Mouse (Mus musculus): ENCODE measurements around the gene Nfxl1. TPM values are rescaled to one million over a fixed set of nuclear protein-coding genes. Genes with fewer than 3 reads are reported as not detected.
A peak's percentile ranks its signal among the peaks of the same experiment; 100 is the strongest.
"Not testable (repeated sequence)": the region's sequence is repeated elsewhere in the genome, so short reads cannot be mapped to it uniquely, and the experiment has no call there.

The Nfxl1 gene
- 9.6 and 11.3 TPM in 2 replicates for polyA plus RNA-seq (2015; fragmentation: Nextera tagmentation; extraction: Ambion mirVana)

GRCm38 (mm10) chr5:72559544-72560049 lies at the start of gene Nfxl1:
Gene Nfxl1, minus strand, starts transcription at chr5:72559684.
- Histone ChIP-seq H3K27ac (ENCODE audit: low read length) (peak within 1 kb of the TSS; percentile 82), H3K36me3 (ENCODE audit: control insufficient read depth, insufficient read depth, low read length) (0 out of 2 replicates have a peak, but pooled peaks cover 3% of the 10 kb centered on the region), H3K4me3 (ENCODE audit: low read length) (peak within 1 kb of the TSS; percentile 98), H3K9ac (ENCODE audit: low read depth, low read length) (peak within 1 kb of the TSS; percentile 95), H3K27me3 (replicated peaks; ENCODE audit: control insufficient read depth, insufficient read depth, low read length) (no peaks in the 10 kb centered on the region), H3K9me3 (ENCODE audit: control insufficient read depth, low read length) (no peaks in the 10 kb centered on the region), H3K4me2 (ENCODE audit: low read depth, low read length) (peak within 1 kb of the TSS; percentile 83), H3K4me1 (ENCODE audit: control insufficient read depth, insufficient read depth, low read length) (peaks cover 5% of the 10 kb centered on the region)
- under 1% methylated on average over 40 of the region's 42 CpGs for WGBS
- ATAC-seq = peak; percentile 97

GRCm38 (mm10) chr5:72603138-72603537 lies 43.7 kb upstream of the Nfxl1 start:
- H3K9ac ChIP-seq (ENCODE audit: low read depth, low read length) = no peak overlapping the region
- H3K4me1 ChIP-seq (ENCODE audit: control insufficient read depth, insufficient read depth, low read length) = no peaks in the 10 kb centered on the region
- H3K4me3 ChIP-seq (ENCODE audit: low read length) = no peak overlapping the region
- H3K27me3 ChIP-seq (replicated peaks; ENCODE audit: control insufficient read depth, insufficient read depth, low read length) = no peaks in the 10 kb centered on the region
- peak; percentile 69 for ATAC-seq
- WGBS = 65% methylated on average over 4 of the region's 4 CpGs
- H3K9me3 ChIP-seq (ENCODE audit: control insufficient read depth, low read length) = no peaks in the 10 kb centered on the region
- no peak overlapping the region for H3K27ac ChIP-seq (ENCODE audit: low read length)
- no peaks in the 10 kb centered on the region for H3K36me3 ChIP-seq (ENCODE audit: control insufficient read depth, insufficient read depth, low read length)
- no peak overlapping the region for H3K4me2 ChIP-seq (ENCODE audit: low read depth, low read length)

- no peak overlapping the region for H3K9ac ChIP-seq (ENCODE audit: low read depth, low read length)
- H3K36me3 ChIP-seq (ENCODE audit: control insufficient read depth, insufficient read depth, low read length) = no peaks in the 10 kb centered on the region
- H3K4me1 ChIP-seq (ENCODE audit: control insufficient read depth, insufficient read depth, low read length) = no peaks in the 10 kb centered on the region
- no peak overlapping the region for H3K4me3 ChIP-seq (ENCODE audit: low read length)
- H3K9me3 ChIP-seq (ENCODE audit: control insufficient read depth, low read length) = no peaks in the 10 kb centered on the region
- H3K4me2 ChIP-seq (ENCODE audit: low read depth, low read length) = no peak overlapping the region
- 23% methylated on average over 5 of the region's 5 CpGs for WGBS
- H3K27ac ChIP-seq (ENCODE audit: low read length) = no peak overlapping the region
- H3K27me3 ChIP-seq (replicated peaks; ENCODE audit: control insufficient read depth, insufficient read depth, low read length) = no peaks in the 10 kb centered on the region
- peak; percentile 61 for ATAC-seq
Observed at GRCm38 (mm10) chr5:72601006-72601405, 41.5 kb upstream of the Nfxl1 start.

GRCm38 (mm10) chr5:72587192-72587681 lies 27.8 kb upstream of the Nfxl1 start, which contains the start of gene Gm5868:
Gene Gm5868, minus strand, starts transcription at chr5:72587551.
- H3K36me3 ChIP-seq (ENCODE audit: control insufficient read depth, insufficient read depth, low read length) = no peaks in the 10 kb centered on the region
- peaks cover 5% of the 10 kb centered on the region; the same call in 1 of the 2 replicates for H3K4me1 ChIP-seq (ENCODE audit: control insufficient read depth, insufficient read depth, low read length)
- WGBS = 1% methylated on average over 38 of the region's 38 CpGs
- H3K4me3 ChIP-seq (ENCODE audit: low read length) = peak within 1 kb of the TSS; percentile 46
- H3K27me3 ChIP-seq (replicated peaks; ENCODE audit: control insufficient read depth, insufficient read depth, low read length) = peaks cover 6% of the 10 kb centered on the region; the same call in 1 of the 2 replicates
- H3K4me2 ChIP-seq (ENCODE audit: low read depth, low read length) = peak within 1 kb of the TSS; percentile 77
- ATAC-seq = peak; percentile 69; the same call in 1 of the 2 replicates
- H3K9ac ChIP-seq (ENCODE audit: low read depth, low read length) = peak within 1 kb of the TSS; percentile 45
- no peaks in the 10 kb centered on the region for H3K9me3 ChIP-seq (ENCODE audit: control insufficient read depth, low read length)
- no peak within 1 kb of the TSS for H3K27ac ChIP-seq (ENCODE audit: low read length)

- H3K9me3 ChIP-seq (ENCODE audit: control insufficient read depth, low read length); H3K27me3 ChIP-seq (replicated peaks; ENCODE audit: control insufficient read depth, insufficient read depth, low read length); H3K36me3 ChIP-seq (ENCODE audit: control insufficient read depth, insufficient read depth, low read length); H3K27ac ChIP-seq (ENCODE audit: low read length); H3K4me1 ChIP-seq (ENCODE audit: control insufficient read depth, insufficient read depth, low read length): not testable (repeated sequence)
- H3K4me3 ChIP-seq (ENCODE audit: low read length) = peak overlapping the region; percentile 46
- H3K4me2 ChIP-seq (ENCODE audit: low read depth, low read length) = peak overlapping the region; percentile 77
- 0 out of 2 replicates have a peak, but pooled peaks have one; percentile 16 for ATAC-seq
- WGBS = 47% methylated on average over 25 of the region's 25 CpGs
- peak overlapping the region; percentile 45; the same call in 1 of the 2 replicates for H3K9ac ChIP-seq (ENCODE audit: low read depth, low read length)
Observed at GRCm38 (mm10) chr5:72586667-72587191, 27.2 kb upstream of the Nfxl1 start.

- not testable (repeated sequence) for H3K27ac ChIP-seq (ENCODE audit: low read length); H3K9me3 ChIP-seq (ENCODE audit: control insufficient read depth, low read length); H3K36me3 ChIP-seq (ENCODE audit: control insufficient read depth, insufficient read depth, low read length); H3K4me1 ChIP-seq (ENCODE audit: control insufficient read depth, insufficient read depth, low read length); H3K4me3 ChIP-seq (ENCODE audit: low read length); H3K9ac ChIP-seq (ENCODE audit: low read depth, low read length); H3K4me2 ChIP-seq (ENCODE audit: low read depth, low read length); H3K27me3 ChIP-seq (replicated peaks; ENCODE audit: control insufficient read depth, insufficient read depth, low read length)
- peak; percentile 80 for ATAC-seq
- whole genome bisulfite sequencing = 48% methylated on average over 7 of the region's 7 CpGs
Observed at GRCm38 (mm10) chr5:72586122-72586521, 26.6 kb upstream of the Nfxl1 start.

- not testable (repeated sequence) for H3K27me3 ChIP-seq (replicated peaks; ENCODE audit: control insufficient read depth, insufficient read depth, low read length); H3K36me3 ChIP-seq (ENCODE audit: control insufficient read depth, insufficient read depth, low read length); H3K27ac ChIP-seq (ENCODE audit: low read length); H3K4me1 ChIP-seq (ENCODE audit: control insufficient read depth, insufficient read depth, low read length); H3K9me3 ChIP-seq (ENCODE audit: control insufficient read depth, low read length)
- Histone ChIP-seq H3K9ac (ENCODE audit: low read depth, low read length) (peak within 1 kb of the TSS; percentile 56; the same call in 1 of the 2 replicates), H3K4me2 (ENCODE audit: low read depth, low read length) (peak within 1 kb of the TSS; percentile 84), H3K4me3 (ENCODE audit: low read length) (peak within 1 kb of the TSS; percentile 53)
- peak; percentile 70 for ATAC-seq
- 10% methylated on average over 20 of the region's 21 CpGs for WGBS
Observed at GRCm38 (mm10) chr5:72580970-72581332, 21.5 kb upstream of the Nfxl1 start, which contains the start of gene Zar1. Gene Zar1, minus strand, starts transcription at chr5:72581254.

GRCm38 (mm10) chr5:72580088-72580969 lies 20.8 kb upstream of the Nfxl1 start:
- Histone ChIP-seq H3K4me3 (ENCODE audit: low read length) (peak overlapping the region; percentile 53), H3K4me2 (ENCODE audit: low read depth, low read length) (peak overlapping the region; percentile 84), H3K9ac (ENCODE audit: low read depth, low read length) (peak overlapping the region; percentile 56; the same call in 1 of the 2 replicates)
- not testable (repeated sequence) for H3K9me3 ChIP-seq (ENCODE audit: control insufficient read depth, low read length); H3K36me3 ChIP-seq (ENCODE audit: control insufficient read depth, insufficient read depth, low read length); H3K27ac ChIP-seq (ENCODE audit: low read length); H3K4me1 ChIP-seq (ENCODE audit: control insufficient read depth, insufficient read depth, low read length); H3K27me3 ChIP-seq (replicated peaks; ENCODE audit: control insufficient read depth, insufficient read depth, low read length)
- peak; percentile 82 for ATAC-seq
- 6% methylated on average over 50 of the region's 73 CpGs for WGBS

- not testable (repeated sequence) for H3K27me3 ChIP-seq (replicated peaks; ENCODE audit: control insufficient read depth, insufficient read depth, low read length); H3K4me1 ChIP-seq (ENCODE audit: control insufficient read depth, insufficient read depth, low read length); H3K9me3 ChIP-seq (ENCODE audit: control insufficient read depth, low read length); ATAC-seq; H3K4me3 ChIP-seq (ENCODE audit: low read length); H3K27ac ChIP-seq (ENCODE audit: low read length); H3K4me2 ChIP-seq (ENCODE audit: low read depth, low read length); H3K9ac ChIP-seq (ENCODE audit: low read depth, low read length); H3K36me3 ChIP-seq (ENCODE audit: control insufficient read depth, insufficient read depth, low read length)
- WGBS = 58% methylated on average over 10 of the region's 10 CpGs
Observed at GRCm38 (mm10) chr5:72579599-72579998, 20.1 kb upstream of the Nfxl1 start.

Data from intestine, embryonic 16.5 days (tissue).